In genomic region chr1:78211041-78211440, GRCm38 (mm10) we compare ENCODE assay signal across 24 mouse cellular contexts. TPM values are rescaled to one million over a fixed set of nuclear protein-coding genes. Genes with fewer than 3 reads are reported as not detected.
"Had no signal": no experiment of that assay in that cellular context is flagged by ENCODE, and none has a peak within 500 bp of the region (broad histone marks: within the 10 kb centered on the region; RNA-seq: fewer than 3 reads in every experiment).

No protein-coding gene starts in this region.

- H3K4me2 ChIP-seq: intestine, embryonic 15.5 days; kidney, embryonic 15.5 days; limb, embryonic 13.5 days; liver, embryonic 12.5 days; liver, embryonic 15.5 days; lung, embryonic 15.5 days; neural tube, embryonic 12.5 days; neural tube, embryonic 15.5 days had no signal

- H3K9ac ChIP-seq: intestine, embryonic 15.5 days; kidney, embryonic 15.5 days; limb, embryonic 13.5 days; liver, embryonic 12.5 days; liver, embryonic 15.5 days; lung, embryonic 15.5 days; neural tube, embryonic 12.5 days; neural tube, embryonic 15.5 days had no signal

- ATAC-seq: intestine, embryonic 15.5 days; liver, embryonic 12.5 days had no signal

- H3K4me1 ChIP-seq: intestine, embryonic 15.5 days; liver, embryonic 12.5 days; liver, embryonic 15.5 days had no signal

- DNase-seq: kidney, adult 11 months; kidney, adult 8-10 months; kidney, postnatal 10 days; kidney, postnatal 36 days; layer of hippocampus, postnatal 36 days; left cerebral cortex, postnatal 4 days; liver; lung, adult 18-20 months; lung, postnatal 10 days; lung, postnatal 36 days; thymus, adult 18-20 months; thymus, postnatal 36 days had no signal

- H3K27ac ChIP-seq: intestine, embryonic 15.5 days; kidney, embryonic 15.5 days; left cerebral cortex, adult 2 months; limb, embryonic 13.5 days; liver, embryonic 12.5 days; liver, embryonic 15.5 days; lung, embryonic 15.5 days; neural tube, embryonic 12.5 days; neural tube, embryonic 15.5 days had no signal

- H3K9me3 ChIP-seq: intestine, embryonic 15.5 days; kidney, embryonic 15.5 days; limb, embryonic 13.5 days; liver, embryonic 12.5 days; liver, embryonic 15.5 days; lung, embryonic 15.5 days; neural tube, embryonic 12.5 days; neural tube, embryonic 15.5 days had no signal

- H3K36me3 ChIP-seq: intestine, embryonic 15.5 days; kidney, embryonic 15.5 days; limb, embryonic 13.5 days; liver, embryonic 12.5 days; liver, embryonic 15.5 days; lung, embryonic 15.5 days; neural tube, embryonic 12.5 days; neural tube, embryonic 15.5 days had no signal

- H3K4me3 ChIP-seq: intestine, embryonic 15.5 days; kidney, embryonic 15.5 days; left cerebral cortex, adult 2 months; limb, embryonic 13.5 days; liver, embryonic 12.5 days; liver, embryonic 15.5 days; lung, embryonic 15.5 days; megakaryocyte, embryonic 14.5 days; neural tube, embryonic 12.5 days; neural tube, embryonic 15.5 days had no signal

RNA-seq across cellular contexts. Expression of gene Pax3, which starts 14.1 kb away (rescaled TPM):
- polyA plus RNA-seq: intestine, embryonic 15.5 days; kidney, embryonic 15.5 days; small intestine, adult 2 months; urinary bladder, adult 2 months had no signal
